Mouse (Mus musculus): ENCODE measurements at regions not wholly inside any gene's neighbourhood (a gene's known extent, or its start where the extent isn't known, plus 50 kb on each side); places are given as distances from the start of the nearest gene placed in this dataset.

GRCm38 (mm10) chr15:67513722-67514121 is 1013.0 kb upstream of the Lrrc6 start:
- DNase-seq (ENCODE audit: low spot score in 2 of 2), result peak in 1 of 2 experiments; percentile 48
- intact Hi-C loops (cut with DNase I), result no loop called here

GRCm38 (mm10) chr15:67495001-67495658 is 994.4 kb upstream of the Lrrc6 start:
- DNase-seq (ENCODE audit: low spot score in 2 of 2), result peak in 1 of 2 experiments; percentile 56
- intact Hi-C loops (cut with DNase I), result no loop called here

GRCm38 (mm10) chr15:67481733-67482132 is 981.0 kb upstream of the Lrrc6 start:
- intact Hi-C loops (cut with DNase I), result no loop called here
- no peak for DNase-seq (ENCODE audit: low spot score in 2 of 2)

GRCm38 (mm10) chr15:67474325-67474724 is 973.6 kb upstream of the Lrrc6 start:
- intact Hi-C loops (cut with DNase I), result no loop called here
- DNase-seq (ENCODE audit: low spot score in 2 of 2), result no peak

GRCm38 (mm10) chr15:67472979-67473378 is 972.3 kb upstream of the Lrrc6 start:
- no peak for DNase-seq (ENCODE audit: low spot score in 2 of 2)
- intact Hi-C loops (cut with DNase I), result no loop called here

- intact Hi-C loops (cut with DNase I), result no loop called here
- no peak for DNase-seq (ENCODE audit: low spot score in 2 of 2)
Observed at GRCm38 (mm10) chr15:67471283-67471682, 970.6 kb upstream of the Lrrc6 start.

- no peak for DNase-seq (ENCODE audit: low spot score in 2 of 2)
- intact Hi-C loops (cut with DNase I), result no loop called here
Observed at GRCm38 (mm10) chr15:67470036-67470435, 969.3 kb upstream of the Lrrc6 start.

GRCm38 (mm10) chr15:67467404-67468345 is 967.0 kb upstream of the Lrrc6 start:
- intact Hi-C loops (cut with DNase I), result no loop called here
- DNase-seq (ENCODE audit: low spot score in 2 of 2), result peak in 1 of 2 experiments; percentile 28

GRCm38 (mm10) chr15:67462863-67463262 is 962.2 kb upstream of the Lrrc6 start:
- DNase-seq (ENCODE audit: low spot score in 2 of 2), result no peak
- intact Hi-C loops (cut with DNase I), result no loop called here

- DNase-seq (ENCODE audit: low spot score in 2 of 2), result no peak
- intact Hi-C loops (cut with DNase I), result no loop called here
Observed at GRCm38 (mm10) chr15:67460384-67460783, 959.7 kb upstream of the Lrrc6 start.

GRCm38 (mm10) chr15:67434284-67434683 is 933.6 kb upstream of the Lrrc6 start:
- intact Hi-C loops (cut with DNase I), result loop anchor here (1.0 to 10.0 kb wide), 3 partner anchors 260 to 801 kb away; no protein-coding TSS in a partner anchor
- peak; percentile 18 to 54 for DNase-seq (ENCODE audit: low spot score in 2 of 2)

GRCm38 (mm10) chr15:67423922-67424321 is 923.2 kb upstream of the Lrrc6 start:
- DNase-seq (ENCODE audit: low spot score in 2 of 2), result no peak
- intact Hi-C loops (cut with DNase I), result no loop called here

GRCm38 (mm10) chr15:67422277-67422953 is 921.7 kb upstream of the Lrrc6 start:
- intact Hi-C loops (cut with DNase I), result no loop called here
- DNase-seq (ENCODE audit: low spot score in 2 of 2), result no peak

- intact Hi-C loops (cut with DNase I), result no loop called here
- no peak for DNase-seq (ENCODE audit: low spot score in 2 of 2)
Observed at GRCm38 (mm10) chr15:67420776-67421175, 920.1 kb upstream of the Lrrc6 start.

GRCm38 (mm10) chr15:67419733-67420132 is 919.0 kb upstream of the Lrrc6 start:
- intact Hi-C loops (cut with DNase I), result no loop called here
- DNase-seq (ENCODE audit: low spot score in 2 of 2), result peak in 1 of 2 experiments; percentile 35

GRCm38 (mm10) chr15:67417742-67418163 is 917.0 kb upstream of the Lrrc6 start:
- intact Hi-C loops (cut with DNase I), result no loop called here
- no peak for DNase-seq (ENCODE audit: low spot score in 2 of 2)

GRCm38 (mm10) chr15:67415840-67416239 is 915.1 kb upstream of the Lrrc6 start:
- intact Hi-C loops (cut with DNase I), result no loop called here
- DNase-seq (ENCODE audit: low spot score in 2 of 2), result no peak

- intact Hi-C loops (cut with DNase I), result no loop called here
- no peak for DNase-seq (ENCODE audit: low spot score in 2 of 2)
Observed at GRCm38 (mm10) chr15:67414371-67414930, 913.7 kb upstream of the Lrrc6 start.

- intact Hi-C loops (cut with DNase I), result no loop called here
- DNase-seq (ENCODE audit: low spot score in 2 of 2), result no peak
Observed at GRCm38 (mm10) chr15:67413581-67413980, 912.9 kb upstream of the Lrrc6 start.

- no peak for DNase-seq (ENCODE audit: low spot score in 2 of 2)
- intact Hi-C loops (cut with DNase I), result no loop called here
Observed at GRCm38 (mm10) chr15:67412394-67412793, 911.7 kb upstream of the Lrrc6 start.

All from left cerebral cortex, postnatal 25 days (tissue).